Mouse (Mus musculus) midbrain, embryonic 12.5 days (tissue): ENCODE results near the gene Epdr1. TPM values are rescaled to one million over a fixed set of nuclear protein-coding genes. Genes with fewer than 3 reads are reported as not detected.

ENCODE experiments used
- ATAC-seq: fragments of 200-750 bp; cut with Nextera tagmentation; 2 replicates; pipeline ENCODE4 v1.8.0; 2017; ENCODE audit warnings: low read depth, moderate TSS enrichment, moderate library complexity; ENCODE audit not compliant: low FRiP score
- H3K27ac ChIP-seq: fragments of 300-500 bp; sonication (generic); replicated peaks from 2 replicates; pipeline ENCODE4 v1.5.1; 2016; ENCODE audit warnings: mild to moderate bottlenecking
- H3K27me3 ChIP-seq: fragments of 300-500 bp; sonication (generic); 2 replicates; pipeline ENCODE4 v1.6.1; 2016; ENCODE audit warnings: mild to moderate bottlenecking
- H3K36me3 ChIP-seq: fragments of 300-500 bp; sonication (generic); 2 replicates; pipeline ENCODE4 v1.6.1; 2016
- H3K4me1 ChIP-seq: fragments of 300-500 bp; sonication (generic); 2 replicates; pipeline ENCODE4 v1.6.1; 2016
- H3K4me2 ChIP-seq: fragments of 300-500 bp; sonication (generic); replicated peaks from 2 replicates; pipeline ENCODE4 v1.6.1; 2016; ENCODE audit warnings: mild to moderate bottlenecking, moderate library complexity
- H3K4me3 ChIP-seq: fragments of 300-500 bp; sonication (generic); 2 replicates; pipeline ENCODE4 v1.5.1; 2016; ENCODE audit warnings: mild to moderate bottlenecking
- H3K9ac ChIP-seq: fragments of 300-500 bp; sonication (generic); replicated peaks from 2 replicates; pipeline ENCODE4 v1.6.1; 2016; ENCODE audit warnings: mild to moderate bottlenecking, moderate library complexity
- H3K9me3 ChIP-seq: fragments of 300-500 bp; sonication (generic); 2 replicates; pipeline ENCODE4 v1.6.1; 2016; ENCODE audit warnings: mild to moderate bottlenecking
- WGBS: fragments of 180-500 bp; shearing (Covaris S2); methylation state at CpG from one replicate; pipeline ENCODE4 v1.1.7; 2016; 5-methylcytosine and 5-hydroxymethylcytosine counted together
- polyA plus RNA-seq: library from polyadenylated mRNA; unstranded; fragments of >200 nt; fragmentation: Nextera tagmentation; extraction: Ambion mirVana; gene quantifications from 2 replicates; pipeline ENCODE4 v1.2.1, GENCODE M21; 2016

The Epdr1 gene
- polyA plus RNA-seq, 1 experiment from 2014 or later: 22.8 TPM

DNA sequence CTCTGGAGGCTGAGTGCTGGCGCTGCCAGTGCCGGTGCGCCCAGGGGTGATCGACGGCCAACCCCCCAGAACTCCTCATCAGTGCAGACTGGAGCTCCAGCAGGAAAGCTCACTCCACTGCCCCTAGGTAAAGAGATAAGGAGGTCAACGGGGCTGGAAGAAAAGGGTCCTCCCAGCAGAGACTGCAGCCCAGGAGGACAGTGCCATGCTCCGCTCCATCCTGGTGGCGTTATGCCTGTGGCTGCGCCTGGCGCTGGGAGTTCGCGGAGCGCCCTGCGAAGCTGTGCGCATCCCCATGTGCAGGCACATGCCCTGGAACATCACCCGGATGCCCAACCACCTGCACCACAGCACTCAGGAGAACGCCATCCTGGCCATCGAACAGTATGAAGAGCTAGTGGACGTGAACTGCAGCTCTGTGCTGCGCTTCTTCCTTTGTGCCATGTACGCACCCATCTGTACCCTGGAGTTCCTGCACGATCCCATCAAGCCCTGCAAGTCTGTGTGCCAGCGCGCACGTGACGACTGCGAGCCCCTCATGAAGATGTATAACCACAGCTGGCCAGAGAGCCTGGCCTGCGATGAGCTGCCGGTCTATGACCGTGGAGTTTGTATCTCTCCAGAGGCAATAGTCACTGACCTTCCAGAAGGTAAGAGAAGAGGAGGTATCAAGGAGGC is 3.6 kb upstream of the Epdr1 start:
- 24% methylated on average over 30 of the region's 30 CpGs for WGBS
- Histone ChIP-seq H3K27me3 (peaks cover 32% of the 10 kb centered on the region), H3K4me1 (peaks cover 22% of the 10 kb centered on the region), H3K9me3 (no peaks in the 10 kb centered on the region), H3K4me3 (peak overlapping the region; percentile 51), H3K27ac (no peak overlapping the region), H3K4me2 (peak overlapping the region; percentile 86), H3K36me3 (no peaks in the 10 kb centered on the region), H3K9ac (peak overlapping the region; percentile 62)
- peak; percentile 31 for ATAC-seq

DNA sequence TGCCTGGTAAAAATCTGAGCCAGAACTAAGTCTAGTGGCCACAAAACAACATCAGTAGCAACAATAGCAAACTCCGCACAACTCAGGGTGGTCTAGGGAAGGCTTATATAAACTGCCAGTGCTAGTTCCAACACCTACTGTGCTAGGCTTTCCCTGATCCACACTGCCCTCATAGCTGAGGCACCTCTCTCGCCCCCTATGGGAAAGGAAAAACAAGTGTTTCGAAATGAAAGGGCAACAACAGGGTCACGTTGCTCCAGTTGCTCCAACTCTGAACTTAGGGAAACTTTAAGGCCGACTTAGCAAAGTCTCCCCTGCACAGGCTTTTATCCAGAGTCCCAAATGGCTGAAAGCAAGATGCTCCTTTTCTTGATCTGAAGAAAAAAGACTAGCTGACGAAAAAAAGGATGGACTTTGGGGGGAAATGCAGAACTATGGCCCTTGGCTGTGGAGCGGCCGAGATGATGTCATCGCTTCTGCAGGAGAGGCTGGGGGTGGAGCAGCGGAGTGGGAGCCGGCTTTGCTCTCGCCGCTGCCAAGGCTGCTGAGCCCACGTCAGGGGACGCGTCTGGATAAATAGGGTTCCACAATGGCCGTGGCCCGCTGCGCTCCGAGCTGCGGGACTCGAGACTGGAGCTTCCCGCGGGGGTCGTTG is 3.0 kb upstream of the Epdr1 start, which contains the start of gene Sfrp4:
Sfrp4 (plus strand) TSS at position 532 of the 655 bp plus-strand sequence.
- Histone ChIP-seq H3K27ac (no peak within 1 kb of the TSS), H3K9me3 (no peaks in the 10 kb centered on the region), H3K4me1 (peaks cover 27% of the 10 kb centered on the region), H3K27me3 (peaks cover 32% of the 10 kb centered on the region), H3K4me3 (peak within 1 kb of the TSS; percentile 51), H3K36me3 (no peaks in the 10 kb centered on the region), H3K9ac (peak within 1 kb of the TSS; percentile 62), H3K4me2 (peak within 1 kb of the TSS; percentile 86)
- 2% methylated on average over 25 of the region's 25 CpGs for WGBS
- ATAC-seq: peak; percentile 68

DNA sequence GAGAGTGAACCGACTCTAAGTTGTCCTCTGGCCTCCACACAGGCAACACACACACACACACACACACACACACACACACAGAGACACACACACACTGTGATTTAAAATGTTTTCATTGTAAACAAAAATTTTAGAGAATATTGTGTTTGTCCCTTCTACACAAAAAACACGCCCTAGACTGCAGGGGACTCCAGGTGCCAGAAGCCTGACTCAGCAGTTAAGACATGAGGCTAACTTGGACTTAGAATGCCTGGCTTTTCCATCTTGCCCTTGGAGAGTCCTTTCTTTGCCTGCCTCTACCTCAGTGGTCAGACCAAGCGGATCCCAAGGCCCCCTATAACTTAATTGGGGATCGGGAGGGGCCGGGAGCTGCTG is 899 bp downstream of the Epdr1 start:
- peak overlapping the region; percentile 68 for H3K4me3 ChIP-seq
- WGBS: 2% methylated on average over 5 of the region's 5 CpGs
- H3K27ac ChIP-seq: peak overlapping the region; percentile 81

DNA sequence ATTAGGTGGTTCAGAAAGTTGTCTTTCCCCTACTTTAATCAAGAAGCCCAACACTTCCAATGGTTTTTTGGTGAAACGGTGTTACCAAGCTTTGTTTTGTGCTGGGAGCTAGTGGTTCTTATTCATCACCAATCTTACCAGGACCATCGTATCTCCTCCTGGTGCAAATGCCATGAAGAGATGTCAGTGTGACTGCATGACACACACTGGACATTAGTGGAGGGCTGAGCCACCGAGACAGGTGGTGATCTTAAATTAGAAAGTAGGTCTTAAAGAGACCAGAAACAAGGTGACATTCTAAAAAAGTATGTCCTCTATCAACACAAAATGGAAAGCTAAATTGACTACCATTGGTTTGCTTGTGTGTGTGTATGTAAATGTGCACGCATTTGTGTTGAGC is 1.6 kb downstream of the Epdr1 start:
- no peaks in the 10 kb centered on the region for H3K9me3 ChIP-seq
- WGBS: 90% methylated on average over 4 of the region's 4 CpGs
- peaks cover 13% of the 10 kb centered on the region for H3K27me3 ChIP-seq
- no peak overlapping the region for H3K4me3 ChIP-seq
- peaks cover 18% of the 10 kb centered on the region for H3K4me1 ChIP-seq
- no peak for ATAC-seq
- no peak overlapping the region for H3K27ac ChIP-seq
- no peaks in the 10 kb centered on the region for H3K36me3 ChIP-seq
- H3K9ac ChIP-seq: no peak overlapping the region
- peak overlapping the region; percentile 84 for H3K4me2 ChIP-seq

More for the DNA sequence above, 899 bp downstream of the Epdr1 start:
- ATAC-seq: peak; percentile 4; the same call in 1 of the 2 replicates
- Histone ChIP-seq H3K4me2 (peak overlapping the region; percentile 84), H3K9ac (peak overlapping the region; percentile 91), H3K27me3 (peaks cover 21% of the 10 kb centered on the region), H3K9me3 (no peaks in the 10 kb centered on the region), H3K36me3 (no peaks in the 10 kb centered on the region), H3K4me1 (peaks cover 26% of the 10 kb centered on the region)

DNA sequence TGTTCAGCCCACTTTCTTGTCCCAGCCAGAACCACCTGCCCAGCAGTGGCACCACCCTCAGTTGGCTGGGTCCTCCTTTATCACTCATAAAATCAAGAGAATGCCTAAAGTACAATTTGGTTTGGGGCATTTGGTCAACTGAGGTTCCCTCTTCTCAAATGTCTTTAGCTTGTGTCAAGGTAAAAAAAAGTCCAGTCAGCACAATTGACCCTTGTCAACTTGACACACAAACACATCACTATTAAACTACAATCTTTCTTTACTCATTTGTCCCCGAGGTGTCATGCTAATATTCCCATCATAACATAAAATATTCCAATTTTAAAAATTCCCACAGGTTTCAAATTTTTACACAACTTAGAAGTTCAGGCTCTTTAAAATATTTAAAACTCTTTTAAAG is 5.4 kb downstream of the Epdr1 start:
- H3K36me3 ChIP-seq: no peaks in the 10 kb centered on the region
- no peaks in the 10 kb centered on the region for H3K27me3 ChIP-seq
- 94% methylated on average over 1 of the region's 1 CpGs for WGBS
- H3K4me3 ChIP-seq: no peak overlapping the region
- H3K9me3 ChIP-seq: no peaks in the 10 kb centered on the region
- H3K4me1 ChIP-seq: peaks cover 20% of the 10 kb centered on the region
- no peak for ATAC-seq
- H3K9ac ChIP-seq: no peak overlapping the region
- H3K4me2 ChIP-seq: no peak overlapping the region
- no peak overlapping the region for H3K27ac ChIP-seq

DNA sequence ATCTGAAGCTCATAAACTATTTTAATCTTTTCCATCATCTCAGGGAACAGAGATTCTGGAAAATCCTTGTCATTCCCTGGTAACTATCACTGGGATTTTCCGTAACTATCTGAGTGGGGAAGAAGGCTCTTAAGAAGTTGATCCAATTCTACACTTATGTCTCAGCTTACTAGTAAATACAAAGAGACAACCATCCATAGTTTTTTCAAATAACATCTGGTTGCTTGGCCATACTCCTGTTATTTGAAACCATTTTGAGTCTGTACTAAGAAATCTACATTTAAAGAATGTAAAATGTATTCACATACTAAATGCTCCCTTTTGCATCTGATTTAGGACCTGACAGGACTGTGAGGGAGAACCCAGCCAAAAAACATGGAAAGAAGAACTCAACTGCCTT is 6.3 kb downstream of the Epdr1 start:
- Histone ChIP-seq H3K4me3 (no peak overlapping the region), H3K27me3 (no peaks in the 10 kb centered on the region), H3K36me3 (no peaks in the 10 kb centered on the region), H3K27ac (no peak overlapping the region), H3K4me1 (peaks cover 14% of the 10 kb centered on the region), H3K9ac (no peak overlapping the region), H3K9me3 (no peaks in the 10 kb centered on the region), H3K4me2 (no peak overlapping the region)
- ATAC-seq: no peak
- WGBS: 68% methylated on average over 1 of the region's 1 CpGs

DNA sequence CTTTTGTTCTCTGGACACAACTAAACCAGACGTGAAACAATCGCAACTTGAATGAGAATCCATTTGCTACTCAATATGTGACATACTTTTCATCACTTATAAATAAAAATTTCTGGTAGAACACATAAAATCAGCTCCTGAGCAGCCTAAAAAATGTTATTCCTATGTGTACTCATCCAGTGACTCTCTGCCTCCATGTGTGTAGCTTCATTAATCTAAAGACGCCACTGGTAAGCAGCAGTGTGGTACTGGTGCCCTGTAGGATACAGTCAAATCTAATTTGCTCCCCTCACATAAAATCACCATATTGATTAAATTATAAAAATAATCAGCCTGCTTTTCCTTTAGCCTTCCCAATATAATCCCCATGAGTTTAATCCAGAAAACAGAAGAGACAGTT is 6.8 kb downstream of the Epdr1 start:
- 0 out of 2 replicates have a peak, but pooled peaks have one; percentile 45 for ATAC-seq
- Histone ChIP-seq H3K36me3 (no peaks in the 10 kb centered on the region), H3K9ac (no peak overlapping the region), H3K4me2 (no peak overlapping the region), H3K4me3 (no peak overlapping the region), H3K4me1 (peaks cover 9% of the 10 kb centered on the region), H3K9me3 (no peaks in the 10 kb centered on the region), H3K27ac (0 out of 2 replicates have a peak overlapping the region, but pooled peaks have one; percentile 30), H3K27me3 (no peaks in the 10 kb centered on the region)
- 56% methylated on average over 3 of the region's 3 CpGs for WGBS

DNA sequence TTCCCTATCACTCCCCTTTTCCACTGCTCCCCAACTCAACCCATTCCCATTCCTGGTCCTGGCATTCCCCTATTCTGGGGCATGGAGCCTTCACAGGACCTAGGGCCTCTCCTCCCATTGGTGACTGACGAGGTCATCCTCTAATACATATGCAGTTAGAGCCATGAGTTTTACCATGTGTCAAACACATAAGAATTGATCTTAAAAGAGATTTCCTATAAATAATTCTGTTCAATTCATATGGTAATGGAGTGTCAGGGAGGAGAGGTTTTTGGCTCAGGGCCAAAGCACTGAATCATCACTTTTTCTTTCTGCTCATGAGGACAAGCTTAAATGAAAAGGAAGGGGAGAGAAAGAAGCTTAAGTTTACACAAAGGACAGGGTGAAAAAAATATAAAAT is 7.4 kb downstream of the Epdr1 start:
- Histone ChIP-seq H3K9ac (no peak overlapping the region), H3K4me2 (no peak overlapping the region), H3K4me3 (no peak overlapping the region), H3K27ac (0 out of 2 replicates have a peak overlapping the region, but pooled peaks have one; percentile 30), H3K36me3 (no peaks in the 10 kb centered on the region), H3K27me3 (no peaks in the 10 kb centered on the region), H3K4me1 (peaks cover 9% of the 10 kb centered on the region), H3K9me3 (no peaks in the 10 kb centered on the region)
- peak; percentile 77 for ATAC-seq
- WGBS: 7% methylated on average over 1 of the region's 1 CpGs

DNA sequence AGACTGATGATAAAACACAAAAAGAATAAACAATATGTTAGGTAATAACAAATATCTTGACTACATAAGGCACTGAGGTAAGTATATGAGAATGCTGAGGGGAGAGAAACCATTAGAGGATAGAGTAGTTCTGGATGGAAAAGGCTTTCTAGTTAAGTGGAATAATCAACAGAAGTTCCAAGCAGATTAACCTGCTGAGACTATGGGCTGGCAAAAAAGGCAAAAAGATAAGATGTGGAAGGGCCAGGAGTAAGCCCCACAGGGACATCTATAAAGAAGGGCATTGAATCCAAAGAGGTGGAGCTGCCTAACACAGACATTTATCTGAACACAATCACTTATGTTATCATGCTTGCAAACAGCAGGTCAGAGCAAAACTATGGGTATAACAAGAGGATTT is 11.6 kb downstream of the Epdr1 start:
- no peak for ATAC-seq
- peaks cover 9% of the 10 kb centered on the region for H3K4me1 ChIP-seq
- no peaks in the 10 kb centered on the region for H3K36me3 ChIP-seq
- H3K27ac ChIP-seq: no peak overlapping the region
- no peak overlapping the region for H3K4me3 ChIP-seq
- H3K9ac ChIP-seq: no peak overlapping the region
- no peaks in the 10 kb centered on the region for H3K27me3 ChIP-seq
- H3K9me3 ChIP-seq: no peaks in the 10 kb centered on the region
- H3K4me2 ChIP-seq: no peak overlapping the region

DNA sequence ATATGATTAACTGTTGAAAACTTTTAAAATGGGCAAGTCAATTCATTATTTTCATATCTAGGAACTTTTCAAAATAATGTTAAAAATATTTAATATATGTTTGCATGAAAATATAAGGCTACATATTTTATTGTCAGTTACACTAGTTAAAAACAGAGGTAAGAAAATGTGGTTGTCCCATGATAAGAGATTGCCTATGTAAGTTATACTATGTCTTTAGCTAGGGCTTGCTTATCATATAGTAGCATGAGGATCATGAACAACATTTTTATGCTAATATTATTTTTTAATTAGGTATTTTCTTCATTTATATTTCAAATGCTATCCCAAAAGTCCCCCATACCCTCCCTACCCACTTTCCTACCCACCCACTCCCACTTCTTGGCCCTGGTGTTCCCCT is 14.8 kb downstream of the Epdr1 start:
- H3K4me2 ChIP-seq: no peak overlapping the region
- H3K9ac ChIP-seq: no peak overlapping the region
- no peaks in the 10 kb centered on the region for H3K4me1 ChIP-seq
- no peaks in the 10 kb centered on the region for H3K36me3 ChIP-seq
- H3K4me3 ChIP-seq: no peak overlapping the region
- no peak overlapping the region for H3K27ac ChIP-seq
- no peaks in the 10 kb centered on the region for H3K27me3 ChIP-seq
- H3K9me3 ChIP-seq: no peaks in the 10 kb centered on the region
- no peak for ATAC-seq

DNA sequence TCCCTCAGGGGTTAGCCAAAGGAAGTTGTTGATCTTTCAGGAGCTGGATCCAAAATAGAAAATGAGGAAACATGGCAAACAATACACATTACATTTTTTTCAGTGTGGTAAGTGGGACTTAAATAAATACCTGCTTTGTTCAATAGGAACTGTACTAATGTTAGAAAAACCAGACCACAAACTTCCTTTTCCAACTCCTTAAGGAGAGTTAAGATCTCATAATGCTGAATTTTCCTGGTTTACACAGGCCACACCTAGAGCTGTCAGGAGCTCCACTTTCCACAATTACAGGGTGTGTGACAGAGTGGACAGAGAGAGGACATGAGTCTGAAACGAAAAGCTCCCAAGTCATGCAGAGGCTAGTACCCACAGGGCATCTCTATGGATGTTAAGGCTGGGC is 16.0 kb downstream of the Epdr1 start:
- no peaks in the 10 kb centered on the region for H3K27me3 ChIP-seq
- no peak overlapping the region for H3K4me3 ChIP-seq
- no peaks in the 10 kb centered on the region for H3K9me3 ChIP-seq
- no peaks in the 10 kb centered on the region for H3K36me3 ChIP-seq
- no peak for ATAC-seq
- no peak overlapping the region for H3K27ac ChIP-seq
- H3K9ac ChIP-seq: no peak overlapping the region
- no peaks in the 10 kb centered on the region for H3K4me1 ChIP-seq
- 91% methylated on average over 1 of the region's 1 CpGs for WGBS
- H3K4me2 ChIP-seq: no peak overlapping the region

DNA sequence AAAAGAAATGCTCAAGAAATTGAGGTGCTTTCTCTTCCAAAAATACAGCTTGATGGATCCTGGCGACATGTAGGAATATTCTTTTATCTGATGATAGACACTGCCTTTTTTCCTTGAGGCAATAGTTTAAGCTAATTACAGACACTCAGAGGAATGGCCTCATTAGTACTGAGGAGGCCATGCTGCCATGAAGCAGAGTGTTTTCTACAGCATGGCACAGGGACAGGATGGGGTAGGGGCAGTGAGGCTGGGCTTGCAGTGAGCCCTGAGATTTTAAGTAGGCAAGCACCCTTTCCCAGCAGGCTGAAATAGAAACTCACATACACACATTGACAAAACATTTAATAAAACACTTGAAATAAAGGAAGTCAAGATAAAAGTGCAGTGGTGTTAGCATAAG is 17.2 kb downstream of the Epdr1 start:
- Histone ChIP-seq H3K27me3 (no peaks in the 10 kb centered on the region), H3K27ac (no peak overlapping the region), H3K4me2 (no peak overlapping the region), H3K36me3 (no peaks in the 10 kb centered on the region), H3K4me3 (no peak overlapping the region), H3K9me3 (no peaks in the 10 kb centered on the region), H3K9ac (no peak overlapping the region), H3K4me1 (no peaks in the 10 kb centered on the region)
- 78% methylated on average over 1 of the region's 1 CpGs for WGBS
- no peak for ATAC-seq
